17 mouse cellular contexts compared by ENCODE assay signal in the genomic region with DNA sequence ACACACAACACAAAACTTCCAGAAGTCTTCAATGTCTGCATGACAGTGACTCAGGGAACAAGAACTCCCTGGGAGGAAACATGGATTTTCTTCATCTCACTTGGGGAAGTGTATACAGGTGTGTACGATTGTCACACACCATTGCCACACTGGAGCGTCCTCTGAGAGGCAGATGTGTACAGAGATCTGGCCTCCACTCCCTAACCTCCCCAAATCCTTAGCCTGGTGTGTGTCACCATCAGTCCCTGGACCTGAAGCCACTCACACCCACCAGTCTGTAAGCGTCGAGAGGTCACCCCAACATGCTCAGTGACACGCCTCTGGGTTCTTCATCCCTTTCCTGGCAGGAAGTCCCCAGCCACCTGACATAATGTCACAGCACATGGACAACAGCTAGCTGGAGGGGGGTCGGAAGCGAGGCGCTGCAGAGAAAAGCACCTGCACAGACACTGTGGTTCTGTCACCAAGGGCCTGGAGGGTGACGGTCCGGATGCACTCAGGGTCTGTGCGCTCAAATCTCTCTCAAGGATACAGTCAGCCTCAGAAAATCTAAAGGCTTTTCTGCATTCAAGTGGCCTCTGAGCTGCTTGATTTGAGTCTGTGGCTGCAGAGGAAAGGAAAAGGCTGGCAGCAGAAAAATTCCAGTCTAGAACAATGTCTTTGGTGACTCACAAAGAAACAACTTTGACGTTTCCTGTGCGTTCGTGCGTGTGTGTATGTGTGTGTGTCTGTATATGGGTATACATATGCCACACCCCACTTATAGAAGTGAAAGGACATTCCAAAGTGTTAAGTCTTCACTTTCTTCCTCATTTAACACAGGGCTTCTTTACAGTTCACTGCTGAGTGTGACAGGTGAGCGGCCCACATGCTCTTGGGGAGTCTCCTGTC.
DNase-seq lines count a peak whose midpoint lies in the region; ATAC-seq and TF ChIP-seq lines count a peak whose summit lies in the region.
"Had no signal": no experiment of that assay in that cellular context is flagged by ENCODE, and none has a peak within 500 bp of the region (broad histone marks: within the 10 kb centered on the region; RNA-seq: fewer than 3 reads in every experiment).

No protein-coding gene starts in this region.

- peak overlapping the region; percentile 56; the same call in 1 of the 2 replicates for H3K27ac ChIP-seq in hindbrain, postnatal 0 days
- no peak overlapping the region; the same call in 1 of the 2 replicates for H3K27ac ChIP-seq in hindbrain, embryonic 10.5 days
- H3K27ac ChIP-seq in macrophage: peak overlapping the region; percentile 60; the same call in 1 of the 2 replicates
- no peak overlapping the region for H3K27ac ChIP-seq in midbrain, embryonic 16.5 days (ENCODE audit: low read length)
- H3K27ac ChIP-seq in layer of hippocampus, adult 2 months: no peak overlapping the region
- H3K27ac ChIP-seq: limb, embryonic 10.5 days; liver, embryonic 15.5 days had no signal

- 0 out of 2 replicates have a peak, but pooled peaks cover 5% of the 10 kb centered on the region for H3K4me1 ChIP-seq in hindbrain, postnatal 0 days (ENCODE audit: insufficient read depth, low read length)
- H3K4me1 ChIP-seq in hindbrain, embryonic 10.5 days (replicated peaks): peaks cover 14% of the 10 kb centered on the region
- H3K4me1 ChIP-seq in midbrain, embryonic 16.5 days (ENCODE audit: control insufficient read depth, insufficient read depth, low read length): no peaks in the 10 kb centered on the region; the same call in 1 of the 2 replicates

- no peak overlapping the region for H3K9ac ChIP-seq in hindbrain, postnatal 0 days (replicated peaks; ENCODE audit: low read length)
- H3K9ac ChIP-seq in midbrain, embryonic 16.5 days (ENCODE audit: low read depth, low read length): no peak overlapping the region
- H3K9ac ChIP-seq: liver, embryonic 15.5 days had no signal

- no peaks in the 10 kb centered on the region for H3K9me3 ChIP-seq in hindbrain, postnatal 0 days (ENCODE audit: low read length)
- peaks cover 2% of the 10 kb centered on the region; the same call in 1 of the 2 replicates for H3K9me3 ChIP-seq in hindbrain, embryonic 10.5 days
- H3K9me3 ChIP-seq in midbrain, embryonic 16.5 days (replicated peaks; ENCODE audit: control insufficient read depth, low read length, poor library complexity, severe bottlenecking): no peaks in the 10 kb centered on the region
- H3K9me3 ChIP-seq: limb, embryonic 10.5 days; liver, embryonic 15.5 days had no signal

- 83% methylated on average over 16 of the region's 16 CpGs for WGBS in hindbrain, postnatal 0 days
- 91% methylated on average over 16 of the region's 16 CpGs for WGBS in hindbrain, embryonic 10.5 days
- WGBS in macrophage (ENCODE audit: missing documents): 85% methylated on average over 16 of the region's 16 CpGs
- WGBS in midbrain, embryonic 16.5 days: 93% methylated on average over 16 of the region's 16 CpGs

- TF ChIP-seq CTCF in hindbrain, postnatal 0 days (IDR thresholded peaks at IDR 0.05; ENCODE audit: low read depth): no peak
- no peak for TF ChIP-seq CTCF in layer of hippocampus, adult 2 months (conservative IDR thresholded peaks at IDR 0.05)

- no peak for DNase-seq in hindbrain, postnatal 0 days (ENCODE audit: low spot score)
- DNase-seq in hindbrain, embryonic 10.5 days (ENCODE audit: low spot score): no peak
- DNase-seq in Muller cell, postnatal 12 days (ENCODE audit: inconsistent ontology term): peak; percentile 81
- DNase-seq in thymus, postnatal 25 days: peak; percentile 39
- no peak for DNase-seq in layer of hippocampus, adult 2 months (ENCODE audit: low spot score in 2 of 2)
- no peak for DNase-seq in spleen, adult 18-20 months
- DNase-seq: cerebellum, adult 8-10 months; gastrocnemius, postnatal 14 days; heart, postnatal 4 days; kidney, postnatal 36 days had no signal

- H3K79me2 ChIP-seq in macrophage (ENCODE audit: inconsistent target): no peaks in the 10 kb centered on the region

- ATAC-seq in hindbrain, postnatal 0 days: no peak
- ATAC-seq in midbrain, embryonic 16.5 days: no peak
- ATAC-seq: intestine, embryonic 16.5 days had no signal

- no peak overlapping the region for H3K4me3 ChIP-seq in hindbrain, postnatal 0 days (ENCODE audit: low read length)
- no peak overlapping the region for H3K4me3 ChIP-seq in hindbrain, embryonic 10.5 days
- H3K4me3 ChIP-seq in macrophage (ENCODE audit: inconsistent target): no peak overlapping the region
- H3K4me3 ChIP-seq in midbrain, embryonic 16.5 days (ENCODE audit: low read depth, low read length): no peak overlapping the region
- H3K4me3 ChIP-seq in layer of hippocampus, adult 2 months: no peak overlapping the region
- H3K4me3 ChIP-seq: erythroblast, embryonic 14.5 days; limb, embryonic 10.5 days; liver, embryonic 15.5 days had no signal

- H3K27me3 ChIP-seq in hindbrain, postnatal 0 days (ENCODE audit: insufficient read depth, low read length): no peaks in the 10 kb centered on the region
- no peaks in the 10 kb centered on the region for H3K27me3 ChIP-seq in hindbrain, embryonic 10.5 days (ENCODE audit: insufficient read depth, poor library complexity, severe bottlenecking)
- no peaks in the 10 kb centered on the region for H3K27me3 ChIP-seq in midbrain, embryonic 16.5 days (ENCODE audit: control insufficient read depth, insufficient read depth, low read depth, low read length)
- H3K27me3 ChIP-seq: liver, embryonic 15.5 days had no signal

- no peak overlapping the region for H3K4me2 ChIP-seq in hindbrain, postnatal 0 days (ENCODE audit: low read depth, low read length)
- H3K4me2 ChIP-seq in midbrain, embryonic 16.5 days (ENCODE audit: low read length): no peak overlapping the region
- H3K4me2 ChIP-seq: heart, embryonic 11.5 days; liver, embryonic 15.5 days had no signal

- no peaks in the 10 kb centered on the region for H3K36me3 ChIP-seq in hindbrain, postnatal 0 days (ENCODE audit: insufficient read depth, low read length)
- no peaks in the 10 kb centered on the region for H3K36me3 ChIP-seq in hindbrain, embryonic 10.5 days
- no peaks in the 10 kb centered on the region for H3K36me3 ChIP-seq in macrophage (ENCODE audit: inconsistent target)
- H3K36me3 ChIP-seq in midbrain, embryonic 16.5 days (ENCODE audit: control insufficient read depth, insufficient read depth, low read length): no peaks in the 10 kb centered on the region
- H3K36me3 ChIP-seq: limb, embryonic 10.5 days had no signal

Comparison
In these comparisons a context has a peak if more than half of its experiments do, and no peak if none do; other contexts are left out.
1. H3K27ac ChIP-seq: peak in hindbrain, postnatal 0 days (single experiment) and macrophage (single experiment); none in hindbrain, embryonic 10.5 days (single experiment), midbrain, embryonic 16.5 days (single experiment) and layer of hippocampus, adult 2 months (single experiment).
2. DNase-seq: peak in Muller cell, postnatal 12 days (single experiment) and thymus, postnatal 25 days (single experiment); none in hindbrain, postnatal 0 days (single experiment), hindbrain, embryonic 10.5 days (single experiment), layer of hippocampus, adult 2 months (0 of 2) and spleen, adult 18-20 months (0 of 2).